Mouse (Mus musculus) spleen, postnatal 10 days (tissue): ENCODE results near the gene Smr2.
"Not testable (repeated sequence)": the region's sequence is repeated elsewhere in the genome, so short reads cannot be mapped to it uniquely, and the experiment has no call there.

ENCODE experiments used
- DNase-seq, 2 experiments: peaks; one replicate each; pipeline ENCODE4 v3.0.0; 2021 to 2022; ENCODE audit warnings: low spot score in 2 of 2

Gene Smr2

GRCm38 (mm10) chr5:88086256-88086655 lies at the start of gene Smr2:
Smr2 (plus strand) TSS chr5:88086556.
- not testable (repeated sequence) for DNase-seq

DNA sequence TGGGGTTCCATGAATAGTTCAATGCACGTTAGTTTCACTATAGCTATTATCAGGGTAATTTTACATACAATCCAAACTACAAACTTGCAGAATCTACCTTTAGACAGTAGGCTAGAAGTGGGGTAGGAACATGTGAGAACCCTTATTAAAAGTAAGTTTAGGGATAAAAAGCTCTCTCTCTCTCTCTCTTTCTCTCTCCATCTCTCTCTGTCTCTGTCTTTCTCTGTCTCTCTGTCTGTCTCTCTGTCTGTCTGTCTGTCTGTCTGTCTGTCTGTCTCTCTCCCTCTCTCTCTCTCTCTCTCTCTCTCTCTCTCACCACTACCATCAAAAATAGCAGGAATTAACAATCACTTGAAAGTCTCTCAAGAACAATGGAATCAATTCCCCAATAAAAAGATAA lies 25.1 kb downstream of the Smr2 start, which contains the start of gene Gm11116:
Gm11116 (minus strand) TSS at position 101 of the 400 bp plus-strand sequence.
- DNase-seq: no peak

DNA sequence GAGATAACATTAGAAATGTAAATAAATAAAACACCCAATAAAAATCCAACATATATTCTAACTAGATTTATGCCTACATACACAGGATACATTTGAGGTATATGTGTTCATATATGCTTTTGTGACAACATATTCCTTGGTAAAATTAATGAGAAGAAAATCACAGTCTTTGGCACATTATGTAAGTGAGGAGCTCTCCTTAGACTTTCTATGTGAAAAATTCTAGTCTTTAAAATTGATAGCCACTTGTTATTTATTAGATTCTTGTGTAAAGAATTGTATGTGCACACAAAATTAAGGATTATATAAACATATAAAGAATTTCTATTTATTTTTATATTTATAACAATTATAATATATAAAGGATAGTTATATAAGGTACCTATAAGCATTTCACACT lies 67.6 kb downstream of the Smr2 start, which contains the start of gene Gm11115:
Gm11115 (minus strand) TSS at position 101 of the 400 bp plus-strand sequence.
- no peak for DNase-seq
